Mouse (Mus musculus) inflammation-experienced regulatory T-cells, adult 6 months (primary cell): Measurements from ENCODE around the gene Ccdc38. TPM values are rescaled to one million over a fixed set of nuclear protein-coding genes. Genes with fewer than 3 reads are reported as not detected.

Experiments used
- ATAC-seq: one replicate; pipeline ENCODE4 v1.8.0; 2017
- polyA plus RNA-seq, 3 experiments: library from polyadenylated mRNA; unstranded; fragments of 100-300 nt; shearing (Covaris generic); gene quantifications; one replicate each; pipeline ENCODE4 v1.2.1; 2017

Gene Ccdc38
- polyA plus RNA-seq, 3 experiments from 2014 or later, result 3.2 to 6.6 (median 3.3) TPM

DNA sequence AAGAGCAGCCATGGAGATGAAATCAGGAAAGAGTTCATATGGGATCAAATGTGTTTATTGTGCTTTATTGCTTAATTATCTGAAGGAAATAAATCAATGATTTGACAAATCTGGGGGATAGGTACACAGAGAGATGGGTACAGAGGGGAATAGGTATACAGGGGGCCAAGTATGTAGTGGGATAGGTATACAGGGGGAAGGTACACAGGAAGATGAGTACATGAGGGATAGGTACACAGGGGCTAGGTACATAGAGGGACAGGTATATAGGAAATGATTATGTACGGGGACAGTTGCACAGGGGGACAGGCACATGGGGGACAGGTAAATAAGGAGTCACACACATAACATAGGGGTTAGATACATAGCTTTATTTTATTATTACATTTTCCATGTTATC, 70.5 kb downstream of the Ccdc38 start:
- no peak for ATAC-seq

- ATAC-seq, result peak; percentile 73
Measured at GRCm38 (mm10) chr10:93611419-93612007, 71.1 kb downstream of the Ccdc38 start.

DNA sequence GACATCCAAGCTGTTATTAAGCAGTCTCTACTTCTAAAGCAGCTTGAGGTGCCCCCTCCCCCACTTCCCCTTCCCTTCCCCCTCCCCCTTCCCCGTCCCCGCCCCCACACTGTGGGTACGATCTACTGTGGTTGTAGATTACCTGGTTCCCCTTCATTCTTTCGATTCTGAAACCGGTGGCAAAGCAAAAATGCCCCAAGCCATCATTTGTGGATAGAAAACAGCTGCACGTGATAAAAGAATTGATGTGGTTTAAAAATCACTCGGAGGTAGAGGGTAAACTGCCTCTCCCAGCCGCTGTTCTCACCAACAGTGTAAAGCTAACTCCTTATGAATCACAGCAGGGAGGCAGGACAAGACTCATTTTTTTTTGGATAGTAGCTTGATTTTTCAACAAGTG, 74.4 kb downstream of the Ccdc38 start:
- peak; percentile 60 for ATAC-seq

DNA sequence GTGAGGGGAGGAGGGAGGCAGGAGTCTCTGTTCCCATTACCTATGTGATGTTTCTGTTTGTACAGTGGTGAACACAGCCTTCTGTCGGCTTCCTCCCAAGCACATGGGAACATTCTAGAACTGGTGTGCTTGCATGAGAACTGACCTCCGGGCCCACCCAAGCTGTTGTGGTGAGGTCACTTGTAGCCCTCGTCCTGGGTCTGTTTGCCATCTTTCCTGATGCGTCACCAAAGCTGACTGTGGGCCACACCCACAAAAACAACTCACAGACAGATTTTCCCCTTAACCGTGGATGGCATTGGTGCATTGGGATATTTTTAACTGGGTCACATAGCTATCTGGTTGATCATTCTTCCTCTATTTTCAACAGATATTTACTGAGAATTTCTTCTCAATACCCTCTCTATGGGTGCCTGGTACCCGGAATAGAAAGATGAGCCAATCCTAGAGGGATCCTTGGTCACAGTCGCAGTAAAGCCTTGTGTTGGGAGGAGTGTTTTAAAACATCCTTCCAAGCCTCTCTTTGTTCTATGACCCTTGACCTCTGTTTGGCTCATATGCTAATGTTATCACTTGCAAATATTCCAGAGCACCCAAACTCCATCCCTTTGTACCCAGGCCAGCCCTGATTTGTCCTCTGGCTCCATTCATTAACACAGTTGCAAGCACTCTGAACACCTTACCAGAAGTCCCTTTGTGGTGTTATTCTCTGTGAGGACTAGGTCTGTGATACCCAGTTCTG, 80.2 kb downstream of the Ccdc38 start:
- ATAC-seq, result no peak

- ATAC-seq, result no peak
Measured at GRCm38 (mm10) chr10:93623725-93624124, 83.3 kb downstream of the Ccdc38 start.

DNA sequence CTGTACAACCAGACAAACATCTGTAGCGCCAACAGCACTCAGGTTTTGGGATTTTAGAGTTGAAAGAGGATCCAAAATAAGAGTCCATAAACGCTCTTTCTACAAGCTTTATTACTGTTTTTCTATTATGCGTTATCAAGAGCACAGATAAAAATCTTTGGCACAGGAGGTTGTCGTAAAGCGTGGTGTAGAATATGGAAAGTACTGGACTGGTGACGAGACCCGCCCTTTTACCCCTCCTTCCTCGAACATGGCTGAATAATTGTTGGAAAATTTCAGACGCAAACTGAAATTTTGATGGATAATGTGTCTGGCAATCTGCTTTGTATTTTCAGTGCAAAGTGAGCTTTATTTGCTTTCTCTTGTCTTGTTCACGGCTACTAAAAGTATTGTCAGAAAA, 83.7 kb downstream of the Ccdc38 start:
- ATAC-seq, result no peak

DNA sequence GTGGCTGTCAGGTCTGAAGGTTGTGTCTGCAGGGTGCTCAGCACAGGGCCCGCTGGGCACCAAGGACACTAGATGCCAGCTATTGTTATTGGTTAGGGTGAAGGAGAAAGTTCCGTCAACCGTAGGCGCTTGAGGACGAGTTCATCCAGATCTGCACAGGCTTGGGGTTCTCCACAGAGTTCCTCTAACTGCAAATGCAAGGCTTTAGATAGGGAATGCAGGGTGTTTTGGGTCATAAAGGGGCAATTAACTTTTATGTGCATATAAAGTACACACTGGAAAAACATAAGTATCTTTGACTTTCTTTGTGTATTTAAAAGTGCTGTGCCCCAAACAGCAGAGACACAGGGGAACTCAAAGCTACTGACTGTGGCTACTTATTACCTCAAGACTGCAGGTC, 89.9 kb downstream of the Ccdc38 start:
- ATAC-seq, result no peak

- no peak for ATAC-seq
Measured at GRCm38 (mm10) chr10:93632086-93632485, 91.7 kb downstream of the Ccdc38 start.

GRCm38 (mm10) chr10:93633563-93633962, 93.1 kb downstream of the Ccdc38 start:
- ATAC-seq, result no peak

Other genes with a start within 250 kb of the Ccdc38 start
- gene Elk3, start 229.5 kb upstream of the Ccdc38 start, polyA plus RNA-seq, result 10 to 100 TPM; 36.0 to 50.7 (median 38.6) TPM
- 100 to 1,000 TPM; 139 to 219 (median 185) TPM for gene Lta4h, start 87.2 kb upstream of the Ccdc38 start, polyA plus RNA-seq
- 1 to 10 TPM in 2 of 3 experiments, not detected in 1; 1.2 to 2.7 TPM for gene Hal, start 51.9 kb upstream of the Ccdc38 start, polyA plus RNA-seq
- gene Amdhd1, start 599 bp upstream of the Ccdc38 start, polyA plus RNA-seq, result 1 to 10 TPM in 2 of 3 experiments, under 1 TPM in 1; 0.68 to 1.4 (median 1.1) TPM
- 10 to 100 TPM; 55.6 to 90.0 (median 74.2) TPM for gene Snrpf, start 49.1 kb downstream of the Ccdc38 start, polyA plus RNA-seq
- gene Ntn4, start 100.0 kb downstream of the Ccdc38 start, polyA plus RNA-seq, result 1 to 10 TPM in 1 of 3 experiments, under 1 TPM in 1, not detected in 1; 0.15 to 2.1 TPM